Mouse (Mus musculus) lung, adult 18-20 months (tissue): ENCODE data around the gene Med12.
"Not testable (repeated sequence)": the region's sequence is repeated elsewhere in the genome, so short reads cannot be mapped to it uniquely, and the experiment has no call there.

Source experiments
- DNase-seq, 2 experiments: peaks; one replicate each; pipeline ENCODE4 v3.0.0; 2022; ENCODE audit warnings: mixed read lengths in 2 of 2

Gene Med12

GRCm38 (mm10) chrX:101300427-101301030, 26.7 kb downstream of the Med12 start:
- no peak for DNase-seq

DNA sequence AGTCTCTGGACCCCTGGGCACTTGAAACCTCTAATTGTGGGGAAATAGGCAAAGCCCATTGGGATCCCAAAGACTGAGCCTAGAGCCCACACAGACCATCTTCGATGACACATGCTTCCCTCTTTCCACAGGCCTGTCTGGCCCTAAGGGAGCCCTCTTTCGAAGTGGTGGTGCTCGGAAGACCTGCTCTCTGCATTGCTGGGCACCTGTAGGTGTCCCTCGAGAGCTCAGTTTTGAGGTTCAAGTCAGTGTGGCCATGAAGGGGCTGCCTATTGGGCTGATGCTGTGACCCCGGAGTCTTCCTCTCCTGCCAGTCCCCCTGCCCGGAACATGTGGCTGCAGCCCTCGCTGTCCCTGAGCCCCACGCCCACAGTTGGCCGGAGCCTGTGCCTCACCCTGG, 27.8 kb downstream of the Med12 start:
- DNase-seq: no peak

- DNase-seq: no peak
These were observed 30.8 kb downstream of the Med12 start for GRCm38 (mm10) chrX:101304646-101305045.

DNA sequence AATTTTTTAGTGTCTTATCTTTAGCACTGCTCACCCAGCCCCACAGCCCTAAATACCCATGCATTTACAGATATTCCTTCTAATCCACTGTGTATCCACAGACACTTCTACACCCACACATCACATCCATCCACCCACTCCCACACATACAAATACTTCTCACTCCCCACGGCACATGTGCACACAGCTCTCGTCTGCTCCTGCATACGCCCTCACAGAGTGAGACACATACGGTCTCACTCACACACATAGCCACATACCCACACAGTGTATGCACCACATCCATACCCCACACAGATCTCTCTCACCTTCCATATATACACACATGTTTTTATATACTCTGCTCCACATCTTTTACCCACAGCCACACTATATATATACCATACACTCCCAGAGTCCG, 35.5 kb downstream of the Med12 start:
- DNase-seq: no peak

GRCm38 (mm10) chrX:101313625-101314359, 40.0 kb downstream of the Med12 start:
- no peak for DNase-seq

DNA sequence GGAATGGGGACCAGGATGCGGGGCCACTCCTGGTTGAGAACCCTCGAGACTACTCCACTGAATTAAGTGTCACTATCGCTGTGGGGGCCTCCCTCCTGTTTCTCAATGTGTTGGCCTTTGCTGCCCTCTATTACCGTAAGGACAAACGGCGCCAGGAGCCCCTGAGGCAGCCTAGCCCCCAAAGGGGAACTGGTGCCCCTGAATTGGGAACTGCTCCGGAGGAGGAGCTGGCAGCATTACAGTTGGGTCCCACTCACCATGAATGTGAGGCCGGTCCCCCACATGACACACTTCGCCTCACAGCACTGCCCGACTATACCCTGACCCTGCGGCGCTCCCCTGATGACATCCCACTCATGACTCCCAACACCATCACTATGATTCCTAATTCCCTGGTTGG, 45.9 kb downstream of the Med12 start:
- no peak for DNase-seq

GRCm38 (mm10) chrX:101325989-101326899, 52.4 kb downstream of the Med12 start:
- no peak for DNase-seq

- peak; percentile 39 to 51 for DNase-seq
These were observed 55.7 kb downstream of the Med12 start for GRCm38 (mm10) chrX:101329372-101330028.

DNA sequence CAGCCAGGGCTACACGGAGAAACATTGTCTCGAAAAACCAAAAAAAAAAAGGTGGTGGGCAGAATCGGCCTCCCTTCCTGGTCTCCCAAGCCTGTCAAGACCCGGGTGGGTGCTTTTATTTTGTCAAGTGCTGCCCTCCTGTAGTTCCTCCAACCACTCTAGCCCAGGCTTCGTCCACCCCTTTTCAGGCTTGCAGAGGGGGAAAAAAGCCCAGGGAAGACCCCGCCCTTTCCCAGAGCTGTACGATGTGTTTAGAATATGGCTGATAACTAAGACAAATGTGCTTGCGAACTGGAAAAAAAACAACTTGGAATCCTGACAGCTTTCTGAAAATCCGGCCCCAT, 58.2 kb downstream of the Med12 start:
- no peak for DNase-seq

GRCm38 (mm10) chrX:101332375-101333211, 58.8 kb downstream of the Med12 start:
- peak; percentile 89 to 94 for DNase-seq

- peak in 1 of 2 experiments; percentile 3 for DNase-seq
These were observed 60.8 kb downstream of the Med12 start for GRCm38 (mm10) chrX:101334606-101335005.

DNA sequence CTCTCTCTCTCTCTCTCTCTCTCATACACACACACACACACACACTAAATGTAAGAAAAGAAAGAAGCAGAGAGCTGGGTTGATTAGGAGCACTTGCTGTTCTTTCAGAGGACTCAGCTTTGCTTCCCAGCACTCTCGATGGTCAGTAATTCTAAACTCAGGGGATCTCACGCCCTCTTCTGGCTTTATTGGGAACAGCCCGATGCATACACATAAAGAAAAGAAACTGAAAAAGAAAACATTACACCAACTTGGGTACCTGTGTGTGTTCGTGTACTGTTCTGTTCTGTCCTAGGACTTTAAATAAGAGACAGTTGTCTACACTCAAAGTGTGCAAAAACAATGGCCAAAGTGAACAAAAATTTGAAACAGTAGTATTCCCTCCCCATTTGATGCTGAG, 64.8 kb downstream of the Med12 start:
- no peak for DNase-seq

- DNase-seq: not testable (repeated sequence)
These were observed 69.0 kb downstream of the Med12 start for GRCm38 (mm10) chrX:101342837-101343236.

GRCm38 (mm10) chrX:101345456-101345855, 71.6 kb downstream of the Med12 start:
- no peak for DNase-seq

GRCm38 (mm10) chrX:101346475-101346874, 72.6 kb downstream of the Med12 start:
- DNase-seq: no peak
